Mouse (Mus musculus) E14TG2a.4 (cell line): Measurements from ENCODE around the gene 1700001P01Rik.
"Not testable (repeated sequence)": the region's sequence is repeated elsewhere in the genome, so short reads cannot be mapped to it uniquely, and the experiment has no call there.

Experiments used
- H3K27me3 ChIP-seq: 2 replicates; pipeline ENCODE4 v1.6.1; 2014; ENCODE audit warnings: low read length, control low read depth; ENCODE audit not compliant: insufficient read depth
- H3K36me3 ChIP-seq: 2 replicates; pipeline ENCODE4 v1.6.1; 2014; ENCODE audit warnings: low read length, control low read depth; ENCODE audit not compliant: insufficient read depth
- H3K4me1 ChIP-seq: replicated peaks from 2 replicates; pipeline ENCODE4 v1.6.1; 2014; ENCODE audit warnings: low read depth, low read length, control low read depth
- H3K4me3 ChIP-seq: replicated peaks from 2 replicates; pipeline ENCODE4 v1.5.1; 2014; ENCODE audit warnings: mild to moderate bottlenecking, low read length
- H3K9me3 ChIP-seq: 2 replicates; pipeline ENCODE4 v1.6.1; 2014; ENCODE audit warnings: low read length, control low read depth
- CTCF ChIP-seq: conservative IDR thresholded peaks from 2 replicates; pipeline ENCODE4 v1.5.1; 2014; ENCODE audit warnings: low read length
- NANOG ChIP-seq: IDR thresholded peaks from 2 replicates; pipeline ENCODE4 v1.6.1; 2014; ENCODE audit warnings: borderline replicate concordance, low read length, mixed read lengths
- POU5F1 ChIP-seq: IDR thresholded peaks from 2 replicates; pipeline ENCODE4 v1.6.1; 2014; ENCODE audit warnings: low read length, borderline replicate concordance

The 1700001P01Rik gene

DNA sequence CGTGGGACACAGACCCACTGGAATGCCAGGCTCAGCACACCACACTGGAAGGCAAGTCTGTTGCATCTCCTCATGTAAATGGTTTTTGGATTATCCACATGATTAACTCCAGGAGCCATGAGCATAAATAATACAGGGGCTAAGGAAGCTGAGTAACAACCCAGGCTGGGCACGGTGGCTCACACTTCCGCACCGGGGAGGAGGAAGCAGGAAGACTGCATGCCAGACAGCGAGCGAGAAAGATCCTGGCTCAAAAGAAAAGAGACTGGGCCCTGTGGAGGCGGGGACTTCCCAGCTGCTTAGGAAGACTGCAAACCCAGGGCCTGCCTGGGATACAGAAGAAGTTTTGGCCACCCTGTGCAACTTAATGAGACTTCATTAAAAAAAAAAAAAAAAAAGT lies 35.5 kb downstream of the 1700001P01Rik start:
- H3K4me1 ChIP-seq: peaks cover 67% of the 10 kb centered on the region

DNA sequence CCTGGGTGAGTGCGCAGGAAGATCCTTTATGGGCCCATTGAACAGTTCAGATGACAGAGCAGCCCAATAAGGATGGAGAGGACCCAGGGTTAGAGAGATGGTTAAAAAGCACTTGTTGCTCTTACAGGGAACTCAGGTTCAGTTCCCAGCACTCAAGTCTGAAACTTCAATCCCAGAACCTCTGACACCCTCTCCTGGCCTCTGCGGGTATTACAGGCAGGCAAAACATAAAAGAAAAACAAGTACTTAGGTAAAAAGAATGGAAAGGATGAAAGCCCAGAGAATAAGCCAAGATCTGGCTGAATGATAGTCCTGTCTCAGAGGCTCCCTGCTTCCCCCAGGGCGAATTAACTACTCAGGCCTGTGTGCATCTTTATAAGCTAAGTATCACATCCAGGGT lies 36.6 kb downstream of the 1700001P01Rik start:
- Histone ChIP-seq H3K27me3 (no peaks in the 10 kb centered on the region), H3K4me1 (peaks cover 69% of the 10 kb centered on the region), H3K9me3 (no peaks in the 10 kb centered on the region), H3K4me3 (no peak overlapping the region), H3K36me3 (peaks cover 13% of the 10 kb centered on the region)
- TF ChIP-seq CTCF (peak; percentile 88), NANOG (no peak), POU5F1 (no peak)

More for the DNA sequence above, 35.5 kb downstream of the 1700001P01Rik start:
- no peaks in the 10 kb centered on the region for H3K9me3 ChIP-seq
- H3K4me3 ChIP-seq: 0 out of 2 replicates have a peak overlapping the region, but pooled peaks have one; percentile 4
- no peaks in the 10 kb centered on the region for H3K27me3 ChIP-seq
- no peak for TF ChIP-seq POU5F1
- no peak for TF ChIP-seq CTCF
- TF ChIP-seq NANOG: no peak
- H3K36me3 ChIP-seq: peaks cover 13% of the 10 kb centered on the region

DNA sequence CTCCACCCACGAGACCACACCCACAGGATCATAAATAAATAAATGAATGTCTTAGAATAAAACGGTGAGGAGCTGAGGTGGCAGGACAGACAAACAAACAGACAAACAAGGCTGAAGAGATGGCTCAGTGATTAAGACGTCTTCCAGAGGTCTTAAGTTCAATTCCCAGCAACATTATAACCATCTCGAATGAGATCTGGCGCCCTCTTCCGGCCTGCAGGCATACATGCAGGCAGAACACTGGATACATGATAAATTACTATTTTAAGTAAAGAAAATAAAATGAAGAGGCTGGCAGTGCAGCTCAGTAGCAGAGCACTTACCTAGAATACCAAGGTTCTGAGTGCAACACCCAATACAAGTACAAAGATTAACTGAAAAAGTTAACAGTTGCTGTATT lies 37.0 kb downstream of the 1700001P01Rik start:
- H3K36me3 ChIP-seq: peaks cover 13% of the 10 kb centered on the region
- H3K4me1 ChIP-seq: peaks cover 71% of the 10 kb centered on the region
- no peaks in the 10 kb centered on the region for H3K27me3 ChIP-seq
- no peak for TF ChIP-seq POU5F1
- TF ChIP-seq CTCF: peak; percentile 87
- TF ChIP-seq NANOG: no peak
- no peak overlapping the region for H3K4me3 ChIP-seq
- no peaks in the 10 kb centered on the region for H3K9me3 ChIP-seq

DNA sequence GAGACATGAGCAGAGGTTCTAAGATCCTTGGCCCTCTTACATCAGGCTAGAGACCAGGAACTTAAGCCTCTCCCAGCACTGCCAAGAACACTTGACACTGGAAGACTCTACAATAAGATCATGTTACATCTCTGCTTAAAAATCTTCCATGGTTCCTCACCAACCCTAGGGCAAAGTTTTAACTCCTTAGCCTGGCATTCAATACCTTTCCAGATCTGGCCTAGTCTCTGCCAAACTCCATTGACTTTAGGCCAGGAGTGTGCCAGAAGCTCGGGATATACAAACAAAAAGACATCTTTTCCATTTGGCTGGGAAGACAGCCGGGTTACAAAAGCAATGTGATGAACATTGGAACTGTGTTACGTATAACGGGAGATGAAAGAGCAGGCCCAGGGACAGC lies 38.1 kb downstream of the 1700001P01Rik start:
- H3K27me3 ChIP-seq: no peaks in the 10 kb centered on the region

DNA sequence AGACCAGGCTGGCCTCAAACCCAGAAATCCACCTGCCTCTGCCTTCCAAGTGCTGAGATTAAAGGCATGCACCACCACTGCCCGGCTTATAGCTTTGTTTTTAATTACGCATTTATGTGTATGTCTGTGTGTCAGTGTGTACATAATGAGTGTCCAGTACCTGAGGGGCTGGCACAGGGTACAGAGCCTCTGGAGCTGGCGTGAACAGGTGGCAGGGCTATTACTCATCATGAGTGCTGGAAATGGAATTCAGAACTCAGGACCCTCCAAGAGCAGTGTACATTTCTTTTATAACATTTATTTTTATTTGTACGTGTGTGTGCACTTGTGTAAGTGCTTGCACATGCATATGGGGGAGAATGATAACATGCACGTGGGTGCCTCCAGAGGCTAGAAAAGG lies 39.1 kb downstream of the 1700001P01Rik start:
- Histone ChIP-seq H3K36me3 (peaks cover 18% of the 10 kb centered on the region), H3K9me3 (no peaks in the 10 kb centered on the region), H3K4me1 (peaks cover 65% of the 10 kb centered on the region), H3K4me3 (no peak overlapping the region), H3K27me3 (no peaks in the 10 kb centered on the region)
- TF ChIP-seq NANOG: no peak
- no peak for TF ChIP-seq CTCF
- no peak for TF ChIP-seq POU5F1

More for the DNA sequence above, 38.1 kb downstream of the 1700001P01Rik start:
- TF ChIP-seq POU5F1: no peak
- no peak for TF ChIP-seq NANOG
- no peak for TF ChIP-seq CTCF
- Histone ChIP-seq H3K9me3 (no peaks in the 10 kb centered on the region), H3K36me3 (peaks cover 12% of the 10 kb centered on the region), H3K4me3 (no peak overlapping the region), H3K4me1 (peaks cover 70% of the 10 kb centered on the region)

DNA sequence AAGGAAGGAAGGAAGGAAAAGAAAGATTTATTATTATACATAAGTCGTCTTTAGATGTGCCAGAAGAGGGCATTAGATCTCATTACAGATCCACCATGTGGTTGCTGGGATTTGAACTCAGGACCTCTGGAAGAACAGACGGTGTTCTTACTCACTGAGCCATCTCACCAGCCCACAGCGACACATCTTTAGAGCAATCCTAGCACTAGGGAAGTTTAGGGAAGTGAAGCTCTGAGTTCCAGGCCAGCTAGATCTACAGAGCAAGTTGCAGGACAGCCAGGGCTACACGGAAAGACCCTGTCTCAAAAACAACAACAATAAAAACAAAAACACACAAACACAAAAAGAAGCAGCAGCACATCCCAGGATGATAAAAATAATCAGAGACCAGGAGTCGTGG lies 40.9 kb downstream of the 1700001P01Rik start:
- Histone ChIP-seq H3K36me3 (peaks cover 34% of the 10 kb centered on the region), H3K4me1 (peaks cover 47% of the 10 kb centered on the region)
- not testable (repeated sequence) for H3K4me3 ChIP-seq, H3K27me3 ChIP-seq, H3K9me3 ChIP-seq

DNA sequence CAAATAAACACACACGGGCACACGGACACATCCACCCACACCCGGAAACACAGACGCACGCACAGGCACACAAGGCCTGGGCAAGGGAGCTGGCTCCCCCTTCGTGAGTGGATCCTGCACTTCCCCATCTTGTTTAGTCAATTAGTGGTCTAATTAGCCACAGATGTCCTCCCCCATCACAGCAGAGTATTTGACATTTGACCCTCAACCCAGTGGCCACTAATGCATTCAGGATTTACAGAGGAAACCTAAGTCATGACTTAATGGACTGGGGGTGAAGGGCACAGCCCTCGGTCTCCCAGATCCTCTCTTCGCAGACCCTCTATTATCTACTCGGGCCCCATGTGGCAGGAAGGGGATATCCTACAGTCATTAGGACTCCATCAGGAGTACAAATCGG lies 42.0 kb downstream of the 1700001P01Rik start:
- Histone ChIP-seq H3K27me3 (no peaks in the 10 kb centered on the region), H3K4me1 (peaks cover 45% of the 10 kb centered on the region), H3K9me3 (peaks cover 4% of the 10 kb centered on the region; the same call in 1 of the 2 replicates), H3K36me3 (peaks cover 45% of the 10 kb centered on the region), H3K4me3 (no peak overlapping the region)
- no peak for TF ChIP-seq POU5F1
- no peak for TF ChIP-seq CTCF
- TF ChIP-seq NANOG: no peak

DNA sequence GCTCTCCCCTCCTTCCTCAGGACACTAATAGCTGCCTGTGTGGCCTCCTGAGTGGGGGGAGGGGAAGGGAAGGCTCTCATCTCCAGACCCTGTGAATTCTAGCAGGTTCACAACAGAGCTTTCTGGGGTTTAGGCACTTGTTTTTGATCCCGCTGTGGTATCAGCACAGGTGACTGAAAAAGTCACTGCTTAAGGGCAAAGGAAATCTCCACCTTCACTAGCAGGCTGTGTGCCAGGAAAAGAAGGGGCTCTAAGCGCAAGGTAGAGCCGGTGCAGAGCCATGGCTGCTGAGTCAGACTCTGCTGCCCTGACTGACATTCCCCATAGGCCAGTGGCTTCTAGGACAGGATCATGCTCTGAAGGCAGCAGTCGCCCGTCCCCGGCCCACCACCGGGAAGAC lies 47.0 kb downstream of the 1700001P01Rik start:
- H3K36me3 ChIP-seq: peaks cover 90% of the 10 kb centered on the region
- TF ChIP-seq NANOG (no peak), POU5F1 (no peak)
- no peak overlapping the region for H3K4me3 ChIP-seq
- peaks cover 4% of the 10 kb centered on the region; the same call in 1 of the 2 replicates for H3K9me3 ChIP-seq
- no peaks in the 10 kb centered on the region for H3K27me3 ChIP-seq
- peaks cover 24% of the 10 kb centered on the region for H3K4me1 ChIP-seq

DNA sequence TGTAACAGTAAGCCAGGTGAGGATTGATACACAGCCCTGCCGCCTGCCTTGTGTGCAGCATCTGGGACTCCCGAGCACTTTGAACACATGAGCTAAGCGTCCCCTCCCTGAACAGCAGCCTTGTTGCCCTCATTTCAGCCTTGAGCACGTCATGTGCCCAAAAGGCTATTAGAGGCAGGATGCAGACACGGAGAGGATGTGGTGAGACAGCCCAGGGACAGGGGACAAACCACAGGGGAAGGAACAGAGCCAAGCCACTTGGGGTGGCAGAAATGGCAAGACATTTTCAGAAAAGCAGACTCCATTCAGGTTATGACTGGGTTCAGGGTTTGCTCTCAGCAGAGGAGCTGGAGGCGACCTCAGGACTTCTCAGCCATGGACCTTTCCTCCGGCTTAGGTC lies 47.4 kb downstream of the 1700001P01Rik start:
- H3K36me3 ChIP-seq: peaks cover 94% of the 10 kb centered on the region
- TF ChIP-seq CTCF (no peak), NANOG (no peak), POU5F1 (no peak)
- peaks cover 4% of the 10 kb centered on the region; the same call in 1 of the 2 replicates for H3K9me3 ChIP-seq
- H3K4me1 ChIP-seq: peaks cover 20% of the 10 kb centered on the region
- no peak overlapping the region for H3K4me3 ChIP-seq
- no peaks in the 10 kb centered on the region for H3K27me3 ChIP-seq
